Mouse (Mus musculus) MEL (cell line): ENCODE measurements around the gene Fcrl6. TPM values are rescaled to one million over a fixed set of nuclear protein-coding genes. Genes with fewer than 3 reads are reported as not detected.

Experiments used
- DNase-seq: peaks from one replicate; pipeline ENCODE4 v3.0.0; 2011; ENCODE audit warnings: low read depth, low spot score
- H3K27ac ChIP-seq: 2 replicates; pipeline ENCODE4 v1.5.1; 2012; ENCODE audit warnings: low read depth, mild to moderate bottlenecking, control low read depth, low read length, moderate library complexity; ENCODE audit not compliant: control insufficient read depth
- H3K27me3 ChIP-seq, 2 experiments: fragments of 150-350 bp in 1 of 2; sonication (generic) in 1 of 2; 2 replicates each; pipeline ENCODE4 v1.6.1; 2012; ENCODE audit warnings: low read length in 2 of 2, mild to moderate bottlenecking in 2 of 2, improper control_type of control experiment in 1 of 2, moderate library complexity in 1 of 2; ENCODE audit not compliant: insufficient read depth in 2 of 2, control insufficient read depth in 1 of 2
- H3K36me3 ChIP-seq, 2 experiments: 2 replicates each; pipeline ENCODE4 v1.6.1; 2012 to 2014; ENCODE audit warnings: low read length in 2 of 2, improper control_type of control experiment in 1 of 2, inconsistent platforms in 1 of 2, mild to moderate bottlenecking in 1 of 2; ENCODE audit not compliant: insufficient read depth in 2 of 2, control insufficient read depth in 1 of 2
- H3K4me1 ChIP-seq, 2 experiments: fragments of 150-350 bp in 1 of 2; sonication (generic) in 1 of 2; 2 replicates each; pipeline ENCODE4 v1.6.1; 2012; ENCODE audit warnings: low read length in 2 of 2, improper control_type of control experiment in 1 of 2, mild to moderate bottlenecking in 1 of 2; ENCODE audit not compliant: insufficient read depth in 2 of 2, control insufficient read depth in 1 of 2
- H3K4me3 ChIP-seq, 2 experiments: fragments of 150-350 bp in 1 of 2; sonication (generic) in 1 of 2; 2 replicates each; pipeline ENCODE4 v1.5.1; 2012; ENCODE audit warnings: low read depth in 2 of 2, low read length in 2 of 2, mild to moderate bottlenecking in 2 of 2, moderate library complexity in 2 of 2, control low read depth in 1 of 2, improper control_type of control experiment in 1 of 2; ENCODE audit not compliant: control insufficient read depth in 1 of 2, insufficient read depth in 1 of 2
- H3K79me2 ChIP-seq: 2 replicates; pipeline ENCODE4 v1.6.1; 2012; ENCODE audit warnings: mild to moderate bottlenecking, low read length, moderate library complexity; ENCODE audit not compliant: control insufficient read depth, poor library complexity, insufficient read depth
- H3K9ac ChIP-seq: 2 replicates; pipeline ENCODE4 v1.6.1; 2012; ENCODE audit warnings: low read depth, mild to moderate bottlenecking, control low read depth, low read length, moderate library complexity; ENCODE audit not compliant: control insufficient read depth, poor library complexity, severe bottlenecking
- H3K9me3 ChIP-seq: fragments of 150-350 bp; sonication (generic); replicated peaks from 2 replicates; pipeline ENCODE4 v1.6.1; 2012; ENCODE audit warnings: mild to moderate bottlenecking, low read length, improper control_type of control experiment, moderate library complexity; ENCODE audit not compliant: insufficient read depth
- BHLHE40 ChIP-seq: IDR thresholded peaks from 2 replicates; pipeline ENCODE4 v1.6.1; 2012; ENCODE audit warnings: low read depth, mild to moderate bottlenecking, inconsistent platforms, low read length, improper control_type of control experiment, borderline replicate concordance
- CHD1 ChIP-seq: IDR thresholded peaks from 2 replicates; pipeline ENCODE4 v1.6.1; 2012; ENCODE audit warnings: low read depth, mild to moderate bottlenecking, inconsistent platforms, low read length, improper control_type of control experiment
- CHD2 ChIP-seq: IDR thresholded peaks from 2 replicates; pipeline ENCODE4 v1.6.1; 2011; ENCODE audit warnings: low read length, improper control_type of control experiment
- CTCF ChIP-seq, 3 experiments: IDR thresholded peaks in 2 of 3; conservative IDR thresholded peaks in 1 of 3; 2 replicates each; pipeline ENCODE4 v1.5.1; 2011 to 2012; ENCODE audit warnings: low read length in 3 of 3, low read depth in 2 of 3, mild to moderate bottlenecking in 2 of 3, improper control_type of control experiment in 1 of 3, inconsistent platforms in 1 of 3, mixed read lengths in 1 of 3, moderate library complexity in 1 of 3; ENCODE audit not compliant: control insufficient read depth in 1 of 3, insufficient read depth in 1 of 3, poor library complexity in 1 of 3, severe bottlenecking in 1 of 3
- ELF1 ChIP-seq: IDR thresholded peaks from 2 replicates; pipeline ENCODE4 v1.6.1; 2014; ENCODE audit warnings: low read depth, mild to moderate bottlenecking, inconsistent platforms, low read length, improper control_type of control experiment, moderate library complexity
- EP300 ChIP-seq, 2 experiments: IDR thresholded peaks; 2 replicates each; pipeline ENCODE4 v1.6.1; 2011; ENCODE audit warnings: improper control_type of control experiment in 2 of 2, low read length in 2 of 2, low read depth in 1 of 2, mild to moderate bottlenecking in 1 of 2
- JUND ChIP-seq: IDR thresholded peaks from 2 replicates; pipeline ENCODE4 v1.6.1; 2011; ENCODE audit warnings: low read depth, mild to moderate bottlenecking, improper control_type of control experiment, low read length
- KAT2A ChIP-seq: conservative IDR thresholded peaks from 2 replicates; pipeline ENCODE4 v1.6.1; 2012; ENCODE audit warnings: low read depth, low read length, improper control_type of control experiment, inconsistent platforms
- MAX ChIP-seq: IDR thresholded peaks from 2 replicates; pipeline ENCODE4 v1.6.1; 2011; ENCODE audit warnings: low read length, improper control_type of control experiment
- MEF2A ChIP-seq: IDR thresholded peaks from 2 replicates; pipeline ENCODE4 v1.6.1; 2014; ENCODE audit warnings: low read depth, mild to moderate bottlenecking, inconsistent platforms, low read length, improper control_type of control experiment; ENCODE audit not compliant: poor library complexity, insufficient replicate concordance, severe bottlenecking; ENCODE audit errors: extremely low read depth
- MXI1 ChIP-seq: IDR thresholded peaks from 2 replicates; pipeline ENCODE4 v1.6.1; 2011; ENCODE audit warnings: mild to moderate bottlenecking, low read depth, low read length, improper control_type of control experiment
- MYB ChIP-seq: IDR thresholded peaks from 2 replicates; pipeline ENCODE4 v1.6.1; 2011; ENCODE audit warnings: mild to moderate bottlenecking, low read depth, low read length, improper control_type of control experiment
- NELFE ChIP-seq: IDR thresholded peaks from 2 replicates; pipeline ENCODE4 v1.6.1; 2011; ENCODE audit warnings: low read depth, low read length, improper control_type of control experiment
- NRF1 ChIP-seq: IDR thresholded peaks from 2 replicates; pipeline ENCODE4 v1.6.1; 2014; ENCODE audit warnings: low read depth, mild to moderate bottlenecking, inconsistent platforms, low read length, improper control_type of control experiment, moderate library complexity; ENCODE audit not compliant: poor library complexity, insufficient read depth, severe bottlenecking
- POLR2A ChIP-seq, 2 experiments: IDR thresholded peaks; 2 replicates each; pipeline ENCODE4 v1.6.1; 2011 to 2012; ENCODE audit warnings: low read length in 2 of 2, mild to moderate bottlenecking in 2 of 2, control low read depth in 1 of 2, improper control_type of control experiment in 1 of 2, low read depth in 1 of 2, moderate library complexity in 1 of 2; ENCODE audit not compliant: control insufficient read depth in 1 of 2, insufficient read depth in 1 of 2, poor library complexity in 1 of 2
- RAD21 ChIP-seq: IDR thresholded peaks from 2 replicates; pipeline ENCODE4 v1.6.1; 2011; ENCODE audit warnings: mild to moderate bottlenecking, low read depth, low read length, improper control_type of control experiment
- SIN3A ChIP-seq: IDR thresholded peaks from 2 replicates; pipeline ENCODE4 v1.6.1; 2012; ENCODE audit warnings: low read length, improper control_type of control experiment, inconsistent platforms
- TAL1 ChIP-seq: IDR thresholded peaks from 2 replicates; pipeline ENCODE4 v1.6.1; 2012; ENCODE audit warnings: mild to moderate bottlenecking, inconsistent platforms, low read length, moderate library complexity, mixed read lengths
- TBP ChIP-seq: IDR thresholded peaks from 2 replicates; pipeline ENCODE4 v1.8.0; 2011; ENCODE audit warnings: low read depth, low read length, improper control_type of control experiment
- UBTF ChIP-seq: IDR thresholded peaks from 2 replicates; pipeline ENCODE4 v1.6.1; 2012; ENCODE audit warnings: low read depth, mild to moderate bottlenecking, inconsistent platforms, low read length, improper control_type of control experiment, moderate library complexity, borderline replicate concordance; ENCODE audit not compliant: insufficient read depth
- USF1 ChIP-seq: IDR thresholded peaks from 2 replicates; pipeline ENCODE4 v1.6.1; 2014; ENCODE audit warnings: low read depth, mild to moderate bottlenecking, inconsistent platforms, low read length, improper control_type of control experiment, moderate library complexity
- USF2 ChIP-seq, 2 experiments: IDR thresholded peaks; 2 replicates each; pipeline ENCODE4 v1.6.1; 2011 to 2012; ENCODE audit warnings: improper control_type of control experiment in 2 of 2, low read length in 2 of 2, borderline replicate concordance in 1 of 2, inconsistent platforms in 1 of 2, low read depth in 1 of 2, mild to moderate bottlenecking in 1 of 2; ENCODE audit not compliant: insufficient read depth in 1 of 2
- ZKSCAN1 ChIP-seq: IDR thresholded peaks from 2 replicates; pipeline ENCODE4 v1.6.1; 2012; ENCODE audit warnings: low read depth, mild to moderate bottlenecking, inconsistent platforms, low read length, improper control_type of control experiment, moderate library complexity
- ZNF384 ChIP-seq: IDR thresholded peaks from 2 replicates; pipeline ENCODE4 v1.6.1; 2012; ENCODE audit warnings: low read depth, mild to moderate bottlenecking, inconsistent platforms, low read length, improper control_type of control experiment
- polyA plus RNA-seq, 2 experiments: library from polyadenylated mRNA; stranded (reverse) in 1 of 2; unstranded in 1 of 2; fragments of >175 nt in 1 of 2; fragments of >200 nt in 1 of 2; gene quantifications; 2 replicates each; pipeline versions ENCODE4 v1.2.1 to v1.2.4; 2012; ENCODE audit warnings: low replicate concordance in 2 of 2, low read depth in 1 of 2; ENCODE audit not compliant: insufficient read length in 2 of 2, insufficient read depth in 1 of 2, missing spikeins in 1 of 2
- total RNA-seq: library from RNA; depleted of rRNA; stranded (reverse); fragments of 300-350 nt; gene quantifications from 2 replicates; pipeline ENCODE4 v1.2.3, GENCODE M21; 2012

The Fcrl6 gene
- total and polyA plus RNA-seq, 3 experiments = not detected

DNA sequence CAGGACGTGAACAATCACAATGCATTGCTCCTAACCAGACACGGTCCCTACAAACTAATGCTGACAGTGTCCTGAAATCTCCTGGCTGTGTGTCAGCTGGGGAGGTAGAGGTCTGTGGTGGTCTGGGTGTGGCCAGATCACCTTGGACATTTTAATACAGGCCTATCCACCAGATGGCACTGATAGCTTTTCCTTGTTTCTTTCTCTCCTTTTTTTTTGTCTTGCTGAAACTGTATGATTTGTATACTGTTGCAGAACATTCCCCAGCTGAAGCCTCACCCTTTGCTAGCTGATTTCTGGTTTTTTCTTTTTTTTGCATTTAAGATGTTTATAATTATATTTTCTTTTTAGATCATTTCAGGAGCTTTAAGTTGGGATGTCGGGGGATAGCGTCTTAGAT lies 35.5 kb upstream of the Fcrl6 start:
- TF ChIP-seq NELFE (no peak), SIN3A (no peak), ELF1 (no peak), USF1 (no peak), EP300 (IDR thresholded peaks at IDR 0.05; ENCODE audit: low read depth in 1 of 2, low read length in 2 of 2) (no peak), MAX (no peak), TAL1 (no peak), ZKSCAN1 (no peak), TBP (no peak), BHLHE40 (no peak), USF2 (IDR thresholded peaks at IDR 0.05; ENCODE audit: borderline replicate concordance in 1 of 2, insufficient read depth in 1 of 2, low read depth in 1 of 2, low read length in 2 of 2) (no peak)
- TF ChIP-seq, all 39 proteins: peak for 0
- Histone ChIP-seq H3K4me1 (no peaks in the 10 kb centered on the region), H3K79me2 (no peaks in the 10 kb centered on the region), H3K36me3 (no peaks in the 10 kb centered on the region), H3K27me3 (peaks cover 4% of the 10 kb centered on the region in 2 experiments), H3K9me3 (no peaks in the 10 kb centered on the region), H3K4me3 (no peak overlapping the region), H3K9ac (no peak overlapping the region), H3K27ac (no peak overlapping the region)
- DNase-seq = no peak

DNA sequence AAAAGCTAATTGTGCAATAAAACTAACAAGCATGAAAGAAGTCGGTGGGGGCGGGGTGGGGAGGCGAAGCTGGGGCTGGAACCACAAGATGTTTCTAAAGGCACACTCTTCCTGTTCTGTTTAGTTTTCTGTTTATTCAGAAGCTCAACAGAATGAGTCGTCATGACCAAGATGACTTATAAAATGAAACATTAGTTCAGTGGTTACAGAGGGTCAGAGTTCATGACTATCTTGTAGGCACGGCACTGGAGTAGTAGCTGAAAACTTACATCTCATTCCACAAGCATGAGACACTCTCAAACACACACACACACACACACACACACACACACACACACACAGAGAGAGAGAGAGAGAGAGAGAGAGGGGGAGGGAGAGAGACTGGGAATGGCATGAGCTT lies 33.9 kb upstream of the Fcrl6 start:
- Histone ChIP-seq H3K27me3 (peaks cover 4% of the 10 kb centered on the region in 2 experiments), H3K9ac (no peak overlapping the region), H3K9me3 (no peaks in the 10 kb centered on the region), H3K27ac (no peak overlapping the region), H3K36me3 (no peaks in the 10 kb centered on the region), H3K4me3 (no peak overlapping the region), H3K79me2 (no peaks in the 10 kb centered on the region), H3K4me1 (no peaks in the 10 kb centered on the region; a peak in 1 of 4 replicates)
- TF ChIP-seq CHD2 (no peak), RAD21 (no peak), KAT2A (no peak), MAX (no peak), MYB (no peak), EP300 (IDR thresholded peaks at IDR 0.05; ENCODE audit: low read depth in 1 of 2, low read length in 2 of 2) (no peak), JUND (no peak)
- no peak for DNase-seq

DNA sequence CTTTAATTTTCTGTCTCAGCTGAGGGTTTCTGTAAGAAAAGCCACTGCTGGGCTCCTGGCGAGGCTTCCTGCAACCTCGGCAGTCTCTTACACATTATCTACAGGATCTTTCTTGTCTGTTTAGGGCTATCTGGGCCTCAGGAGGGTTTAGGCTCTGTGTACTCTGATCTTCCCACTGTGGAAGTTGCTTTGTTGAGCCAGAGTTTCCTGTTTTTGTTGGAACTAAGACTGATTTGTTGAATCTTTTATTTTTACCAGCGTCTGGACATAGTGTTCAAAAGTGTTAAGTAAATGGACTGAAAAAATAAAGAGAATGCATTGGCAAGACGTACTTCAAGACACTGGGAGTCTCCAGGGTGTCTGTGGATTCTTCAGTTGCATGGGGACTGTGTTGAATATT lies 32.9 kb upstream of the Fcrl6 start:
- DNase-seq = no peak
- Histone ChIP-seq H3K4me3 (no peak overlapping the region), H3K9ac (no peak overlapping the region), H3K27ac (no peak overlapping the region), H3K9me3 (no peaks in the 10 kb centered on the region), H3K27me3 (peaks cover 4% of the 10 kb centered on the region in 2 experiments), H3K4me1 (no peaks in the 10 kb centered on the region; a peak in 1 of 4 replicates), H3K36me3 (no peaks in the 10 kb centered on the region), H3K79me2 (no peaks in the 10 kb centered on the region)
- no peak for TF ChIP-seq MYB
- TF ChIP-seq UBTF = no peak
- no peak for TF ChIP-seq ELF1
- no peak for TF ChIP-seq NRF1
- TF ChIP-seq CHD2 = no peak
- TF ChIP-seq BHLHE40 = no peak
- no peak for TF ChIP-seq ZKSCAN1
- no peak for TF ChIP-seq CHD1
- TF ChIP-seq POLR2A (IDR thresholded peaks at IDR 0.05; ENCODE audit: control insufficient read depth in 1 of 2, insufficient read depth in 1 of 2, low read depth in 1 of 2, low read length in 2 of 2, poor library complexity in 1 of 2) = no peak
- TF ChIP-seq MXI1 = no peak
- TF ChIP-seq ZNF384 = no peak
- TF ChIP-seq CTCF (IDR thresholded peaks at IDR 0.05 in 2 of 3, conservative IDR thresholded peaks at IDR 0.05 in 1 of 3; ENCODE audit: control insufficient read depth in 1 of 3, insufficient read depth in 1 of 3, low read depth in 2 of 3, low read length in 3 of 3, poor library complexity in 1 of 3, severe bottlenecking in 1 of 3) = no peak
- no peak for TF ChIP-seq MEF2A
- no peak for TF ChIP-seq NELFE
